Mouse (Mus musculus): ENCODE results near the gene Icos.

The Icos gene

GRCm38 (mm10) chr1:61039310-61039709 is 61.6 kb downstream of the Icos start:
- DNase-seq (ENCODE audit: low spot score in 2 of 2): no peak

GRCm38 (mm10) chr1:61040401-61040800 is 62.7 kb downstream of the Icos start:
- no peak for DNase-seq (ENCODE audit: low spot score in 2 of 2)

- DNase-seq (ENCODE audit: low spot score in 2 of 2): no peak
These were observed 65.1 kb downstream of the Icos start for GRCm38 (mm10) chr1:61042842-61043241.

- DNase-seq (ENCODE audit: low spot score in 2 of 2): no peak
These were observed 68.5 kb downstream of the Icos start for GRCm38 (mm10) chr1:61046055-61046705.

- no peak for DNase-seq (ENCODE audit: low spot score in 2 of 2)
These were observed 69.6 kb downstream of the Icos start for GRCm38 (mm10) chr1:61047336-61047735.
